Mouse (Mus musculus) neural tube, embryonic 11.5 days (tissue): Measurements from ENCODE around the gene Klhl3. TPM values are rescaled to one million over a fixed set of nuclear protein-coding genes. Genes with fewer than 3 reads are reported as not detected.

Experiments used
- ATAC-seq: fragments of 200-750 bp; cut with Nextera tagmentation; 2 replicates; pipeline ENCODE4 v1.8.0; 2017; ENCODE audit warnings: moderate number of reproducible peaks, mild to moderate bottlenecking, moderate TSS enrichment, moderate library complexity; ENCODE audit not compliant: insufficient read depth, low FRiP score, low TSS enrichment
- DNase-seq: peaks from one replicate; pipeline ENCODE4 v3.0.0-alpha.2; 2015; ENCODE audit warnings: low spot score
- H3K27ac ChIP-seq: fragments of 300-500 bp; sonication (generic); 2 replicates; pipeline ENCODE4 v1.5.1; 2014; ENCODE audit warnings: low read depth, mild to moderate bottlenecking, low read length
- H3K27me3 ChIP-seq: fragments of 300-500 bp; sonication (generic); 2 replicates; pipeline ENCODE4 v1.6.1; 2014; ENCODE audit warnings: mild to moderate bottlenecking, low read length, mixed read lengths; ENCODE audit not compliant: control insufficient read depth, insufficient read depth
- H3K36me3 ChIP-seq: fragments of 300-500 bp; sonication (generic); 2 replicates; pipeline ENCODE4 v1.6.1; 2014; ENCODE audit warnings: mild to moderate bottlenecking, low read length, moderate library complexity, mixed read lengths; ENCODE audit not compliant: control insufficient read depth, insufficient read depth
- H3K4me1 ChIP-seq: fragments of 300-500 bp; sonication (generic); 2 replicates; pipeline ENCODE4 v1.6.1; 2014; ENCODE audit warnings: low read length, mixed read lengths; ENCODE audit not compliant: control insufficient read depth, insufficient read depth
- H3K4me2 ChIP-seq: fragments of 300-500 bp; sonication (generic); 2 replicates; pipeline ENCODE4 v1.6.1; 2014; ENCODE audit warnings: low read depth, mild to moderate bottlenecking, moderate library complexity
- H3K4me3 ChIP-seq: fragments of 300-500 bp; sonication (generic); 2 replicates; pipeline ENCODE4 v1.5.1; 2014; ENCODE audit warnings: low read depth, low read length
- H3K9ac ChIP-seq: fragments of 300-500 bp; sonication (generic); 2 replicates; pipeline ENCODE4 v1.6.1; 2014; ENCODE audit warnings: mild to moderate bottlenecking, low read length
- H3K9me3 ChIP-seq: fragments of 300-500 bp; sonication (generic); 2 replicates; pipeline ENCODE4 v1.6.1; 2016; ENCODE audit warnings: low read length; ENCODE audit not compliant: control insufficient read depth
- WGBS: fragments of 180-500 bp; shearing (Covaris S2); extraction: QIAGEN DNeasy Blood & Tissue Kit; methylation state at CpG from one replicate; pipeline ENCODE4 v1.1.7; 2014; 5-methylcytosine and 5-hydroxymethylcytosine counted together
- polyA plus RNA-seq: library from polyadenylated mRNA; unstranded; fragments of >200 nt; fragmentation: Nextera tagmentation; extraction: Ambion mirVana; gene quantifications from 2 replicates; pipeline ENCODE4 v1.2.1, GENCODE M21; 2014

Klhl3 gene
- polyA plus RNA-seq, 1 experiment from 2014 or later = 3.5 TPM

GRCm38 (mm10) chr13:58049121-58049520, 64.3 kb downstream of the Klhl3 start:
- no peak for DNase-seq

GRCm38 (mm10) chr13:58048076-58048475, 65.3 kb downstream of the Klhl3 start:
- Histone ChIP-seq H3K27ac (no peak overlapping the region), H3K27me3 (no peaks in the 10 kb centered on the region), H3K4me1 (no peaks in the 10 kb centered on the region), H3K4me2 (no peak overlapping the region), H3K9ac (no peak overlapping the region), H3K9me3 (no peaks in the 10 kb centered on the region), H3K36me3 (no peaks in the 10 kb centered on the region), H3K4me3 (no peak overlapping the region)
- ATAC-seq (no peak), DNase-seq (no peak)
- 78% methylated on average over 3 of the region's 3 CpGs for WGBS

More at GRCm38 (mm10) chr13:58049121-58049520, 64.3 kb downstream of the Klhl3 start:
- ATAC-seq = no peak
- Histone ChIP-seq H3K4me3 (no peak overlapping the region), H3K4me2 (no peak overlapping the region), H3K4me1 (no peaks in the 10 kb centered on the region), H3K36me3 (no peaks in the 10 kb centered on the region), H3K27me3 (no peaks in the 10 kb centered on the region), H3K27ac (no peak overlapping the region), H3K9ac (no peak overlapping the region), H3K9me3 (no peaks in the 10 kb centered on the region)
- WGBS = 79% methylated on average over 5 of the region's 5 CpGs

GRCm38 (mm10) chr13:58046178-58046577, 67.2 kb downstream of the Klhl3 start:
- Histone ChIP-seq H3K27me3 (no peaks in the 10 kb centered on the region), H3K4me1 (no peaks in the 10 kb centered on the region), H3K9me3 (no peaks in the 10 kb centered on the region), H3K27ac (no peak overlapping the region), H3K4me3 (no peak overlapping the region), H3K4me2 (no peak overlapping the region), H3K9ac (no peak overlapping the region), H3K36me3 (no peaks in the 10 kb centered on the region)
- ATAC-seq (no peak), DNase-seq (no peak)
- 88% methylated on average over 7 of the region's 7 CpGs for WGBS

- no peak for DNase-seq
Observed at GRCm38 (mm10) chr13:58045278-58045677, 68.1 kb downstream of the Klhl3 start.

GRCm38 (mm10) chr13:58043278-58043677, 70.1 kb downstream of the Klhl3 start:
- Histone ChIP-seq H3K4me2 (no peak overlapping the region), H3K4me1 (no peaks in the 10 kb centered on the region), H3K4me3 (no peak overlapping the region), H3K9me3 (no peaks in the 10 kb centered on the region), H3K27ac (no peak overlapping the region), H3K36me3 (no peaks in the 10 kb centered on the region), H3K27me3 (no peaks in the 10 kb centered on the region), H3K9ac (no peak overlapping the region)
- DNase-seq (no peak), ATAC-seq (no peak)
- WGBS = 90% methylated on average over 8 of the region's 8 CpGs

More at GRCm38 (mm10) chr13:58045278-58045677, 68.1 kb downstream of the Klhl3 start:
- Histone ChIP-seq H3K36me3 (no peaks in the 10 kb centered on the region), H3K4me1 (no peaks in the 10 kb centered on the region), H3K9me3 (no peaks in the 10 kb centered on the region), H3K4me3 (no peak overlapping the region), H3K4me2 (no peak overlapping the region), H3K27me3 (no peaks in the 10 kb centered on the region), H3K9ac (no peak overlapping the region), H3K27ac (no peak overlapping the region)
- ATAC-seq = no peak
- WGBS = 57% methylated on average over 4 of the region's 4 CpGs

- Histone ChIP-seq H3K4me3 (no peak overlapping the region), H3K36me3 (no peaks in the 10 kb centered on the region), H3K4me2 (no peak overlapping the region), H3K27me3 (no peaks in the 10 kb centered on the region), H3K9ac (no peak overlapping the region), H3K4me1 (no peaks in the 10 kb centered on the region), H3K27ac (no peak overlapping the region), H3K9me3 (no peaks in the 10 kb centered on the region)
- WGBS = 79% methylated on average over 10 of the region's 10 CpGs
- ATAC-seq = no peak
- no peak for DNase-seq
Observed at GRCm38 (mm10) chr13:58040112-58040511, 73.3 kb downstream of the Klhl3 start.

- H3K4me1 ChIP-seq = no peaks in the 10 kb centered on the region
Observed at GRCm38 (mm10) chr13:58037506-58037905, 75.9 kb downstream of the Klhl3 start.

GRCm38 (mm10) chr13:58035470-58036156, 77.8 kb downstream of the Klhl3 start:
- no peak overlapping the region for H3K27ac ChIP-seq
- WGBS = 71% methylated on average over 10 of the region's 10 CpGs
- no peak overlapping the region for H3K4me2 ChIP-seq
- no peaks in the 10 kb centered on the region for H3K27me3 ChIP-seq
- no peaks in the 10 kb centered on the region for H3K4me1 ChIP-seq
- H3K4me3 ChIP-seq = no peak overlapping the region
- H3K9ac ChIP-seq = no peak overlapping the region
- H3K36me3 ChIP-seq = no peaks in the 10 kb centered on the region
- DNase-seq = no peak
- no peaks in the 10 kb centered on the region for H3K9me3 ChIP-seq
- no peak for ATAC-seq

More at GRCm38 (mm10) chr13:58037506-58037905, 75.9 kb downstream of the Klhl3 start:
- Histone ChIP-seq H3K4me2 (no peak overlapping the region), H3K36me3 (no peaks in the 10 kb centered on the region), H3K9ac (no peak overlapping the region), H3K27me3 (no peaks in the 10 kb centered on the region), H3K9me3 (no peaks in the 10 kb centered on the region), H3K4me3 (no peak overlapping the region), H3K27ac (no peak overlapping the region)
- WGBS = 89% methylated on average over 8 of the region's 8 CpGs
- no peak for ATAC-seq
- DNase-seq = no peak

- no peaks in the 10 kb centered on the region for H3K9me3 ChIP-seq
- no peaks in the 10 kb centered on the region for H3K36me3 ChIP-seq
- WGBS = 87% methylated on average over 3 of the region's 3 CpGs
- no peak overlapping the region for H3K4me3 ChIP-seq
- DNase-seq (no peak), ATAC-seq (no peak)
- H3K27me3 ChIP-seq = no peaks in the 10 kb centered on the region
- H3K4me1 ChIP-seq = no peaks in the 10 kb centered on the region
- H3K27ac ChIP-seq = no peak overlapping the region
- H3K9ac ChIP-seq = no peak overlapping the region
- no peak overlapping the region for H3K4me2 ChIP-seq
Observed at GRCm38 (mm10) chr13:58034985-58035384, 78.4 kb downstream of the Klhl3 start.
